Mouse (Mus musculus): ENCODE measurements at regions not wholly inside any gene's neighbourhood (a gene's known extent, or its start where the extent isn't known, plus 50 kb on each side); places are given as distances from the start of the nearest gene placed in this dataset.

DNA sequence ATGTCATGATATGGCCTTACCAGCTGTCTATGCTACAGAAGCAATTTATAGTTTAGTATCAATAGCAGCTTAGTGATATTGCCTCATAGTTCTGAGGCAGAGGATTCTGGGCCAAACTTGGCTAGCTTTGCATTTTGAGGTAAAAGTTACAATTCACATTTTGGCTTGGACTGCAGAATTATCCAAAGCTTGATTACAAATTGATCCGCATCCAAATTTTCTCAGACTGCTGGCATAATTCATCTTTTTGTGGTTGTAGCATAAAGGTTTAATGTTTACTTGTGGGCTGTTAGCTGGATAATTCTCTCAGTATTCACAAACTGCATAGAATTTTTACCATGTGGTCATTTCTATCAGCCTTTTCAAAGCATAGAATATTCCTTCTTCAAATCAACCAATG, 589.9 kb upstream of the Pdcd1 start:
- no peak for ATAC-seq (replicated peaks; ENCODE audit: low FRiP score, poor library complexity, severe bottlenecking)

DNA sequence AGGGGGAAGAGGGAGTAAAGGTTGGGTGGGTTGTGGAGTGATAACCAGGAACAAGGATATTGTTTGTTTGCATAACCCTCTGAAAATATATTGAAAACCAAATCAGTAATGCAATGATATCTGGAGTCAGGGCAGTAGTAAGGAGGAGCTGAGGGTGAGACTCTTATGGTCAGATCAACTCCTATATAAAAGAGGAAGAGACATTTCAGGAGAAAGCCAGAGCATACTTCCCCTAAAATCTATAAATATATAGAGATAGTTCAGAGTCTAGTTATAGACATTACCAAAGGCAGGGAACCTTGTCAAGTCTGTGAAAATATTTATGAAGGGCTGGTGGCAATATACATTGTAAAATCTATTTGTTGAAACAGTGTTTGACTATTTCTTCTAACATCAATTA, 605.9 kb upstream of the Pdcd1 start:
- ATAC-seq (replicated peaks; ENCODE audit: low FRiP score, poor library complexity, severe bottlenecking), result no peak

- no peak for ATAC-seq (replicated peaks; ENCODE audit: low FRiP score, poor library complexity, severe bottlenecking)
These were observed 619.3 kb upstream of the Pdcd1 start for GRCm38 (mm10) chr1:94671641-94672040.

GRCm38 (mm10) chr1:94700517-94700916, 612.9 kb upstream of the Fam174a start:
- no peak for ATAC-seq (replicated peaks; ENCODE audit: low FRiP score, poor library complexity, severe bottlenecking)

DNA sequence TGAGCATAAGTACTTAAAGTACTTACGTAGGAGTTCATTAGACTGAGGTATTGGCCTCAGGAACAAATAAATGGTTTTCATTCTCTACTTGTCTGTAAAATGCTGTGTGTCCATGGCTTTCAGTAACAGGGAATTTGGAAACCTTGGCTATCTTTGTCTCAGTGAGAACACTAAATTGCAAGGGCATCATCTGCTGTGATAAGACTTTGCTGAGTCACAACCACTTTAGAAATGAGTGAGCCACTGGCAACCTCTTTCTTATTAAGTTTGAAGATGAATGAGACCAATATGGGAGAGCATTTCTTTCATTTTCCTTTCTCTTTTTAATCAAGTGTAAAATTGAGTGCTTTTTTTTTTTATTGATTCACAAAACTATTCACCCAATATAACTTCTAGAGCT, 611.7 kb upstream of the Fam174a start:
- no peak for ATAC-seq (replicated peaks; ENCODE audit: low FRiP score, poor library complexity, severe bottlenecking)

DNA sequence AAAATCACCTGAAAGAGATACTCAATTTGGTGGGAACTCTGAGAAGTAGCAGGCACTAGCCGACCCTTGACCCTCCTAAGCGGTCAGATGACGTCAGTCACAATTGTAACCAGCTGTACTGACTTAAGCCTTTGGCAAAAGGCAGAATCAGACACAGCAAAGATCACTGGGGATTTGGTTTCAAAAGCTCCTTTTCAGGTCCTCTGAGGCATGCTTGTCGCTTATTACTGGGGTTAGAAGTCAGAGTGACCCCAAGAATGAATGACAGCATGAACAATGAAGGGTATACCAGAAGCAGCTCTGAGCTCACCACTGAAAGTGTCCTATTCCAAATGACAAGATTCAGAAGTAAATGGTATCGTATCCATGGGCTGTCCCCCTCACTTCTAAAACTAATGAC, 600.6 kb upstream of the Fam174a start:
- no peak for ATAC-seq (replicated peaks; ENCODE audit: low FRiP score, poor library complexity, severe bottlenecking)

DNA sequence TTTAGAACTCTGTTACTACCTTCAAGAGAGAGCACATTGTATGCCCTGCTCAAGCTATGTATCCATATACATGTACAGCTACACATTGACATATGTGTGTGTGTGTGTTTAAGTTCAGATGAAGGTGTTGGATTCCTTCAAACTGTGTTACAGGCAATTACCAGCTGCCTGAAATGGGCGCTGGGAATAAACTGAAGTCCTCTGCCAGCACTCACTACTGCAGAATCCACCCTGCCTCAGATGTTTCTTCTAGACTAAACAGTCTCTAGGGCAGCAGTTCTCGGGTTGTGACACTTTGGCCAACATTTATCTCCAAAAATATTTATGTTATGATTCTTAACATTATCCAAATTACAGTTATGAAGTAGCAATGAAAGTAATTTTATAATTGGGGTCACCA, 595.7 kb upstream of the Fam174a start:
- no peak for ATAC-seq (replicated peaks; ENCODE audit: low FRiP score, poor library complexity, severe bottlenecking)

- ATAC-seq (replicated peaks; ENCODE audit: low FRiP score, poor library complexity, severe bottlenecking), result no peak
These were observed 559.9 kb upstream of the Fam174a start for GRCm38 (mm10) chr1:94753523-94753922.

DNA sequence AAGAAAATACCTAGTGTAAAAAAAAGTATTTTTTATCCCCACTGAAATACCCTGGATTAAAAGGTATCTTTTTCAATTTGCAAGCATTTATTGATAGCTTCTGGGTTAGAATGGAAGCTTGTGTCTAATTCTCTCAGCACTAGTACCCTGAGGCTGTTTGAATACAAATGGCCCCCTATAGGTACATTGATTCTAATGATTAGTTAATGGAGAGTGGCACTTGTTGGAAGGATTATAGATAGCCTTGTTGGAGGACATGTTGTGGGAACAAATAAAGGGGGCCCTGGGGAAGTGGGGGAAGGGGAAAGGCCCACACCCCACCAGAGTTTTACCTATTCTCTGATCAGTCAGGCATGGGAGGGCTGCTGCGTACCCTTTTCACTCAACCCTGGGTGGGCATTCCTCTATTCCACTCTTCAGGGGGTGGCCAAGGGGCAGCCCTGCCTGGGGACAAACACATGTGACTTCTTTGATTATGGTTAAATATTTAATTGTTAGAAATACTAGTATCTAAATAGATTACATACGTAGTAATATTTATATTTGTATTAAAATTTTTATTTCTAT, 524.3 kb upstream of the Fam174a start:
- ATAC-seq (replicated peaks; ENCODE audit: low FRiP score, poor library complexity, severe bottlenecking), result no peak

DNA sequence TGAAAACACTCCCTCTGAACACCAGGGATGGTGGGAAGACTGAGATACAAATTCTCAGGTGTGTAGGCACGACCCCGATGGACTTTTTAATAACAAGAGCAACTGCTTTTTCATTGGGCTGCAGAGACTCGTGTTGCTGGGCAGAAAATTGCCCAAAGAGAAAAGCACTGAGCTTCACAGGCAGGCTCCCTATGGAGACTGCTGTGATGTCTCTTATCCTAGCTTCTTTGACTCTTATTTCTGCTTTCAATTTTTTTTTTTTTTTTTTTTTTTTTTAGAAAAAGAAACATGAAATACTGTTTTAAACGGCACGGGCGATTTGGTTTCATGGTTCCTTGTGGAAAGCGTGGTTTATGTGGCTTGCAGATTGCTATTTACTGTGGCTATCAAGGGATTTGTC, 522.8 kb upstream of the Fam174a start:
- no peak for ATAC-seq (replicated peaks; ENCODE audit: low FRiP score, poor library complexity, severe bottlenecking)

DNA sequence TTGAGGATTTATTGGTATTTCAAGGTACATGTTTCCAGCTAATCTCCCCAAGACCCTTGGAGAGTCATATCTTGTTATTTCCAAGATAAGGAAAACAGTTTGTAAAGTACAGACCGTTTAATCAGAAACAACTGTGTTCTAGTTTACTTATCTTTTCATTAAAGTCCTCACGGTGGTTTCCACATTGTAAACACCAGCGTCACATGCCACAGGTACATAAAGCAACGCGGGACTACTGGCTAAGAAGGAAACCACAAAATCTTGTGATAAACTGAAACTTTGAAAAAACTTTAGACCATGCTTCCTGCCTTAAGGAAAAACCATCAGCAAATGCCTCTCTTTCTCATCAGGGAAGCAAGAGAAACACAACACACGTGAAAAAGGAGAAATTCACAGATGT, 522.4 kb upstream of the Fam174a start:
- ATAC-seq (replicated peaks; ENCODE audit: low FRiP score, poor library complexity, severe bottlenecking), result no peak

DNA sequence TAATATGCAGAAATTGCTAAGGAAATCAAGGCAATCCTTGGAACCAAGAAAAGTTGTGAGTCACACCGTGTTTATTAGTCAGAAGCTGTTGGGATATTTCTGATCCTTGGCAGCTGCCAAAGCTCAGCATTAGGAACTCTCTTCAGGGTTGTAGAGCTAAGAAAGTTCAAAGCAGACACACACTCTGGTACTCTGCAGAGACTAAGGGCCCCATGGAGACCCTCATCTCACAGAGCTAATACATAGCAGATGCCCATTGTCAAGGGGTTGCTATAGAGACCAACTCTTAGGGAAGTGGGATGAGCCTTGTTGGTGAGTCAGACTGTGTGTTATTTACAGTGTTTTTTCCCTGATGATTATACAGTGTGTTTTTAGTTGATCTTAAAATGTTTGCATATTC, 517.4 kb upstream of the Fam174a start:
- no peak for ATAC-seq (replicated peaks; ENCODE audit: low FRiP score, poor library complexity, severe bottlenecking)

GRCm38 (mm10) chr1:94803722-94804121, 509.7 kb upstream of the Fam174a start:
- no peak for ATAC-seq (replicated peaks; ENCODE audit: low FRiP score, poor library complexity, severe bottlenecking)

- no peak for ATAC-seq (replicated peaks; ENCODE audit: low FRiP score, poor library complexity, severe bottlenecking)
These were observed 508.5 kb upstream of the Fam174a start for GRCm38 (mm10) chr1:94804877-94805276.

- no peak for ATAC-seq (replicated peaks; ENCODE audit: low FRiP score, poor library complexity, severe bottlenecking)
These were observed 485.8 kb upstream of the Fam174a start for GRCm38 (mm10) chr1:94827628-94828027.

- no peak for ATAC-seq (replicated peaks; ENCODE audit: low FRiP score, poor library complexity, severe bottlenecking)
These were observed 477.4 kb upstream of the Fam174a start for GRCm38 (mm10) chr1:94835982-94836381.

DNA sequence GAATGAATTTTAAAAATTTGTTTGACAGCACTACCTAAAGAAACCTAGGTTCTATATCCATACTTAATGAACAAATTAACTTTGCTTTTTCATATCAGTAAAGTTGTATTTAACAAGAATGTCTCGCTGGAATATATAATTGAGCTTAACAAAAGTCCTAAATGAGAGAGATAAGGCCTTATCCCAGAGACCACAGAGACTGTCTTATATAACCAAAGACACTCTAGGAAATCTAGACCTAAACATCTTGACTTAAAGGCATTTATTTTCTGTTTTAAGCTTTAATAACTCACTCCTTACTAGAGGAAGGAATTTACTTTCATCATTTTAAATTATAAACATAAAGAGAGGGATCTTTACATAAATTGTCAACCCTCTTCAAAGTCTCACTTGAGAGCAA, 461.9 kb upstream of the Fam174a start:
- no peak for ATAC-seq (replicated peaks; ENCODE audit: low FRiP score, poor library complexity, severe bottlenecking)

- ATAC-seq (replicated peaks; ENCODE audit: low FRiP score, poor library complexity, severe bottlenecking), result peak; percentile 57
These were observed 455.0 kb upstream of the Fam174a start for GRCm38 (mm10) chr1:94858464-94858863.

DNA sequence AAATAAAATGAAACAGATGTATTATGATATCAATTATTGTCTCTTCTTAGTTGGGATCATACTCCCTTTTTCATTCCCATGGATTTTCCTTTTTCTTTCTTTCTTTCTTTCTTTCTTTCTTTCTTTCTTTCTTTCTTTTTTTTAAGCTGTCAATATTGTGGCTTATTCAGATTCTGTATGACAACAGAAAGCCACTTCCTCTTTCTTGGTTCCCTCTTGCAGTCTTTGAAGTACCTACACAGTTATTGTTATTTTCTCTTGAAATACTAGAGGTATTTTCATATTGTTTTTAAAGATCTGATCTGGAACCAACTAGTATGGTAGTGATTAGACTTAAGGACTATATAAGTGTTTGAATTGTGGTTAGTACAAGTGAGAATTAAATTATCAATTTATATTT, 444.6 kb upstream of the Fam174a start:
- no peak for ATAC-seq (replicated peaks; ENCODE audit: low FRiP score, poor library complexity, severe bottlenecking)

DNA sequence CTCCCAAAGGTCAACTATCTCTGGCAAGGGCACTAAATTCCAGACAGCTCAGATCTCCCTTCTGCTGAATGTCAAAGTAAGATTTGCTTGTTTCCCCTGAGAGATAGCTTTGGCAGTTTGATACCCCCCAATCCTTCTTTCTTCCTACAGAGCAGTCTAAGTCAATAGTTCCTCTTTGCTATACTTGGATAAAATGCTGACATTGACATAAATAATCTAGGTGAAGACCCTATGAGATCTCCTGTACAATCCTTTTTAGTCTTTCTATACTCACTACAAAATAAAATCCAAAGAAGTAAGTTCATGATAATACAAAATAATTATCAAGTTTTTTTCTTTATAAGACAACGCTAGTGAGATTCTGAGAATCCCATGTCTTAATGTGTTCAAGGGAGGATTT, 432.9 kb upstream of the Fam174a start:
- no peak for ATAC-seq (replicated peaks; ENCODE audit: low FRiP score, poor library complexity, severe bottlenecking)

- ATAC-seq (replicated peaks; ENCODE audit: low FRiP score, poor library complexity, severe bottlenecking), result no peak
These were observed 408.4 kb upstream of the Fam174a start for GRCm38 (mm10) chr1:94904982-94905507.

- ATAC-seq (replicated peaks; ENCODE audit: low FRiP score, poor library complexity, severe bottlenecking), result no peak
These were observed 402.6 kb upstream of the Fam174a start for GRCm38 (mm10) chr1:94910839-94911238.

Measured in erythroid progenitor cell, adult 5-6 weeks (primary cell).